Mouse (Mus musculus): Measurements from ENCODE around the gene Cd200r1. TPM values are rescaled to one million over a fixed set of nuclear protein-coding genes. Genes with fewer than 3 reads are reported as not detected.

Cd200r1 gene
- 0.48 and 0.52 TPM in 2 replicates for polyA plus RNA-seq (2015; fragmentation: Nextera tagmentation; extraction: Ambion mirVana)

GRCm38 (mm10) chr16:44765555-44766319 is at the start of gene Cd200r1:
Cd200r1 (plus strand) TSS chr16:44765736.
- no peak within 1 kb of the TSS for H3K27ac ChIP-seq (ENCODE audit: low read length)
- no peak within 1 kb of the TSS for H3K4me3 ChIP-seq (replicated peaks; ENCODE audit: low read length)
- ATAC-seq = no peak
- H3K27me3 ChIP-seq (replicated peaks; ENCODE audit: control insufficient read depth, insufficient read depth, low read length) = no peaks in the 10 kb centered on the region
- WGBS = 82% methylated on average over 22 of the region's 22 CpGs
- H3K36me3 ChIP-seq (ENCODE audit: control insufficient read depth, insufficient read depth) = no peaks in the 10 kb centered on the region
- H3K9ac ChIP-seq (replicated peaks; ENCODE audit: low read depth, low read length) = no peak within 1 kb of the TSS
- no peaks in the 10 kb centered on the region for H3K9me3 ChIP-seq (ENCODE audit: control insufficient read depth, low read length)
- no peak within 1 kb of the TSS for H3K4me2 ChIP-seq (ENCODE audit: low read length)
- H3K4me1 ChIP-seq (replicated peaks; ENCODE audit: control insufficient read depth, insufficient read depth, low read length) = no peaks in the 10 kb centered on the region

DNA sequence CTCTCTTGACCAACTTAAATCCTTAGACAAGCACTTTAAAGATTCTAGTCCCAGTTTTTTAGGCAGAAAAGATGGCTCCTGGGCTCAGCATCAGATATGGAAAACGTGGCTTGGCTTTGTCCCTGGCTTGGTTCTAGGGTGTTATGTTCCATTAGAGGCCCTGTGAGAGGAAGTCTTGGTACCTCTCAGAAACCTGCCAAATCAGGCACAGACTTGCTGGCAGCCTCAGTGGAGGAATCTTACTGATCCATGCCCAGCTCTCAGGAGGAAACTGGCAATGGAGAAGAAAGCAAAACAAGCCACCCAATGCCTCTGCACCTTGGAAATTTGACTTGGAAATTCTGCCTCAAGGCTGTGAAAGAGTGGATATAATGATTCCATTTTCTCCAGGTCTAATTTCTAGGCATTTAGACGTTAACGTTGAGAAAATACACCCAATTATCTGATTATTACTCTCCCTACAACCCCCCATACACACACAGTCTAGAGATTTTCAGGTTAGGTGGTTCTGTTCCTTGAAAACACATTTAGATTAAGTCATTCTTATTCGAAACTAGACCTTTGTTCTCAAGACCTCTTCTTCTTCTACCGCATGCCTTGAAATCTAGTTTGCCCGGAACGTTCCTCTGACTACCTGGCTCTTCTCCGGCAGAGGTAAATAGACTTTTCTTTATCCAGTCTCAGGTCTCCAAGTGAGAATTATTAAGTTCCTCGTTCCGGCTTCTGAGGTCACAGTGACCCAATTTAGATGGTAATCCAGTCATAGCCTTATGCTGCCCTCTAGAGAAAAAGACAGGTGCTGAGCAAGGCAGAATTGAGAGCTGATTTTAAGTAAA is 49.0 kb upstream of the Cd200r1 start:
- ATAC-seq = peak; percentile 78
- H3K9ac ChIP-seq (replicated peaks; ENCODE audit: low read depth, low read length) = no peak overlapping the region
- H3K4me1 ChIP-seq (replicated peaks; ENCODE audit: control insufficient read depth, insufficient read depth, low read length) = 0 out of 2 replicates have a peak, but pooled peaks cover 5% of the 10 kb centered on the region
- no peak overlapping the region for H3K4me3 ChIP-seq (replicated peaks; ENCODE audit: low read length)
- H3K27ac ChIP-seq (ENCODE audit: low read length) = no peak overlapping the region; the same call in 1 of the 2 replicates
- no peaks in the 10 kb centered on the region for H3K27me3 ChIP-seq (replicated peaks; ENCODE audit: control insufficient read depth, insufficient read depth, low read length)
- peak overlapping the region; percentile 9 for H3K4me2 ChIP-seq (ENCODE audit: low read length)
- no peaks in the 10 kb centered on the region for H3K9me3 ChIP-seq (ENCODE audit: control insufficient read depth, low read length)
- WGBS = 17% methylated on average over 10 of the region's 10 CpGs
- no peaks in the 10 kb centered on the region for H3K36me3 ChIP-seq (ENCODE audit: control insufficient read depth, insufficient read depth)

DNA sequence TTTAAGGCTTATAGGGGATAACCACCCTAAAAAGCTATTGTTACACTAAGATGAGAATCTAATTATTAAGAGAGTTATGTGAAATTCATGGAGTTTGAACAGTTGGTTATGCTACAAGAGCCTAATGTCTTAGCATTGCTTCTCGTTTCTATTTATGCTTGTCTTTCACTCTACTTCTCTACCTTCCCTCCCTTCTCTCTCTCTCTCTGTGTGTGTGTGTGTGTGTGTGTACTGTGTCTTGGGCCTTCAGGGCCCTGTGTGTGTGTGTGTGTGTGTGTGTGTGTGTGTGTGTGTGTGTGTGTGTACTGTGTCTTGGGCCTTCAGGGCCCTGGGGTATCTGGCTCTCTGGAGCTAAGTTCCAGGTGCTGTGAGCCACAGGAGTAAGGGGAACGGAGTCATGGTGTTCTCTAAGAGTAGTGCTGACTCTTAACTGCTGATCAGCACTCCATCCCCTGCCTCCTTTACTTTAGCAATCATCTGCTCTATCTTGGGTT is 48.3 kb upstream of the Cd200r1 start:
- peak; percentile 45 for ATAC-seq
- H3K4me1 ChIP-seq (replicated peaks; ENCODE audit: control insufficient read depth, insufficient read depth, low read length) = 0 out of 2 replicates have a peak, but pooled peaks cover 5% of the 10 kb centered on the region
- no peak overlapping the region for H3K4me3 ChIP-seq (replicated peaks; ENCODE audit: low read length)
- H3K36me3 ChIP-seq (ENCODE audit: control insufficient read depth, insufficient read depth) = no peaks in the 10 kb centered on the region
- no peak overlapping the region for H3K27ac ChIP-seq (ENCODE audit: low read length)
- H3K9me3 ChIP-seq (ENCODE audit: control insufficient read depth, low read length) = no peaks in the 10 kb centered on the region
- no peak overlapping the region for H3K9ac ChIP-seq (replicated peaks; ENCODE audit: low read depth, low read length)
- 61% methylated on average over 2 of the region's 2 CpGs for WGBS
- H3K4me2 ChIP-seq (ENCODE audit: low read length) = no peak overlapping the region
- H3K27me3 ChIP-seq (replicated peaks; ENCODE audit: control insufficient read depth, insufficient read depth, low read length) = no peaks in the 10 kb centered on the region

DNA sequence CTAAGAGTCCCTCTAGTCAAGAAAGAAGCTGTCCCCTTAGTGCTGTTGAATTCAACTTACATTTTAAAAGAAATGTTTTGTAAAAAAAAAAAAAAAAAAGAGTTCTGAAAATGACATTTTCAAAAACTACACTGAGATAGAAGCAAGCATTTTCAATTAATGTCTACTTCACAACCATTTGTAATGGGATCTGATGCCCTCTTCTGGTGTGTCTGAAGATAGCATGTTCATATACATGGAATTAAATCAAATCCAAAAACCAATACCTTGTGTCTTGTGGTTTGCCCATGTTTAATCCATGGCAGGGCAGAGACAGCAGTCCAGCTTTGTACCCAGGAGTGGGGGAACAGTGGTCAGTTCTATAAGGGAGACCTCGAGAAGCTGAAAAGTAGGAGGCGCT is 47.7 kb upstream of the Cd200r1 start:
- H3K4me1 ChIP-seq (replicated peaks; ENCODE audit: control insufficient read depth, insufficient read depth, low read length) = 0 out of 2 replicates have a peak, but pooled peaks cover 5% of the 10 kb centered on the region
- H3K9ac ChIP-seq (replicated peaks; ENCODE audit: low read depth, low read length) = no peak overlapping the region
- no peaks in the 10 kb centered on the region for H3K9me3 ChIP-seq (ENCODE audit: control insufficient read depth, low read length)
- no peaks in the 10 kb centered on the region for H3K36me3 ChIP-seq (ENCODE audit: control insufficient read depth, insufficient read depth)
- WGBS = 73% methylated on average over 2 of the region's 2 CpGs
- no peak for ATAC-seq
- no peaks in the 10 kb centered on the region for H3K27me3 ChIP-seq (replicated peaks; ENCODE audit: control insufficient read depth, insufficient read depth, low read length)
- H3K27ac ChIP-seq (ENCODE audit: low read length) = no peak overlapping the region
- H3K4me3 ChIP-seq (replicated peaks; ENCODE audit: low read length) = no peak overlapping the region
- H3K4me2 ChIP-seq (ENCODE audit: low read length) = no peak overlapping the region

- Histone ChIP-seq H3K4me1 (replicated peaks; ENCODE audit: control insufficient read depth, insufficient read depth, low read length) (peaks cover 9% of the 10 kb centered on the region), H3K4me2 (ENCODE audit: low read length) (no peak overlapping the region), H3K36me3 (ENCODE audit: control insufficient read depth, insufficient read depth) (no peaks in the 10 kb centered on the region), H3K27me3 (replicated peaks; ENCODE audit: control insufficient read depth, insufficient read depth, low read length) (no peaks in the 10 kb centered on the region), H3K4me3 (replicated peaks; ENCODE audit: low read length) (no peak overlapping the region), H3K9ac (replicated peaks; ENCODE audit: low read depth, low read length) (no peak overlapping the region), H3K9me3 (ENCODE audit: control insufficient read depth, low read length) (no peaks in the 10 kb centered on the region), H3K27ac (ENCODE audit: low read length) (no peak overlapping the region)
- 77% methylated on average over 7 of the region's 7 CpGs for WGBS
- ATAC-seq = no peak
Measured at GRCm38 (mm10) chr16:44719349-44719748, 46.2 kb upstream of the Cd200r1 start.

DNA sequence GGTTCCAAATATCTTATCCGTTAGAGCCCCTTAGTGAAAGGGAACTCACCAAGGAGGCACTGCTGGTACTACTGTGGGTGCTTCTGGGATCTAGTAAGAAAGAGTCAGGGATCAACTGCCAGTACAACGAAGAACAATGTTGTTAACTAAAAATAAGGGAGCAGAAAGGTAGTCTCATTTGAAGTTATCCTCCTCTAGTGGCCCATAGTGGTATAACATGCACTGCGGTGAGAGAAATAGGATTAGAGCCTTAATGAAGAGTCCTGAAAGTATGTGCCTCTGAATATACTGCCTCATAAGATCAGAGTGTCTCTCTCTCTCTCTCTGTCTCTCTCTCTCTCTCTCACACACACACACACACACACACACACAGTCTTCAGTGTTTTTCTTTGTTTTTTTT is 45.0 kb upstream of the Cd200r1 start:
- no peaks in the 10 kb centered on the region for H3K27me3 ChIP-seq (replicated peaks; ENCODE audit: control insufficient read depth, insufficient read depth, low read length)
- no peak overlapping the region for H3K9ac ChIP-seq (replicated peaks; ENCODE audit: low read depth, low read length)
- H3K4me1 ChIP-seq (replicated peaks; ENCODE audit: control insufficient read depth, insufficient read depth, low read length) = peaks cover 15% of the 10 kb centered on the region
- ATAC-seq = no peak
- WGBS = 69% methylated on average over 3 of the region's 3 CpGs
- H3K4me3 ChIP-seq (replicated peaks; ENCODE audit: low read length) = no peak overlapping the region
- no peaks in the 10 kb centered on the region for H3K9me3 ChIP-seq (ENCODE audit: control insufficient read depth, low read length)
- no peaks in the 10 kb centered on the region for H3K36me3 ChIP-seq (ENCODE audit: control insufficient read depth, insufficient read depth)
- H3K4me2 ChIP-seq (ENCODE audit: low read length) = no peak overlapping the region
- H3K27ac ChIP-seq (ENCODE audit: low read length) = no peak overlapping the region

DNA sequence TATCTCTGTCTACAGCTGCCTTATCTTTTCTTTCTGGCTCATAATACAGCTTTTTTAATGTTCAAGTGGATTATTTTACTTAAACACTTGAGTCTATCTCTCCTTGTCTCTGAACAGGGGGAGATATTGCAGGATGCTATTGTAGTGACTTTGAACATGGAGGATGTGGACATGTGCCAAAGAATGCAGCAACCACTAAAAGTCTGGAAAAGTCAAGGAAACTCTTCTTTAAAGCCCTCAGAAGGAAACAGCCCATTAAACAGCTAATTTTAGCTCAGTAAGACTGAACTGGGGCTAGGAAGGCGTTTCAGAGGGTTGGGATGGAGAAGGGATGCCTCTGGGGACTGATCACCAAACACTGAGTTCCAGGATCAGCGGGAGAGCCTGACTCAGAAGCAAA is 42.9 kb upstream of the Cd200r1 start:
- H3K27me3 ChIP-seq (replicated peaks; ENCODE audit: control insufficient read depth, insufficient read depth, low read length) = no peaks in the 10 kb centered on the region
- 87% methylated on average over 2 of the region's 2 CpGs for WGBS
- ATAC-seq = no peak
- no peaks in the 10 kb centered on the region for H3K36me3 ChIP-seq (ENCODE audit: control insufficient read depth, insufficient read depth)
- H3K9me3 ChIP-seq (ENCODE audit: control insufficient read depth, low read length) = no peaks in the 10 kb centered on the region
- no peak overlapping the region for H3K4me3 ChIP-seq (replicated peaks; ENCODE audit: low read length)
- no peak overlapping the region for H3K4me2 ChIP-seq (ENCODE audit: low read length)
- H3K4me1 ChIP-seq (replicated peaks; ENCODE audit: control insufficient read depth, insufficient read depth, low read length) = peaks cover 12% of the 10 kb centered on the region
- H3K27ac ChIP-seq (ENCODE audit: low read length) = no peak overlapping the region
- H3K9ac ChIP-seq (replicated peaks; ENCODE audit: low read depth, low read length) = no peak overlapping the region

- H3K4me2 ChIP-seq (ENCODE audit: low read length) = peak within 1 kb of the TSS; percentile 65
- H3K4me1 ChIP-seq (replicated peaks; ENCODE audit: control insufficient read depth, insufficient read depth, low read length) = peaks cover 12% of the 10 kb centered on the region
- no peaks in the 10 kb centered on the region for H3K9me3 ChIP-seq (ENCODE audit: control insufficient read depth, low read length)
- H3K36me3 ChIP-seq (ENCODE audit: control insufficient read depth, insufficient read depth) = no peaks in the 10 kb centered on the region
- peak within 1 kb of the TSS; percentile 81 for H3K9ac ChIP-seq (replicated peaks; ENCODE audit: low read depth, low read length)
- no peaks in the 10 kb centered on the region for H3K27me3 ChIP-seq (replicated peaks; ENCODE audit: control insufficient read depth, insufficient read depth, low read length)
- ATAC-seq = peak; percentile 97
- WGBS = under 1% methylated on average over 63 of the region's 64 CpGs
- peak within 1 kb of the TSS; percentile 92 for H3K27ac ChIP-seq (ENCODE audit: low read length)
- peak within 1 kb of the TSS; percentile 82 for H3K4me3 ChIP-seq (replicated peaks; ENCODE audit: low read length)
Measured at GRCm38 (mm10) chr16:44724083-44724787, 41.3 kb upstream of the Cd200r1 start, which contains the start of gene Nepro. Nepro (plus strand) TSS chr16:44724301.
